In the genomic region with DNA sequence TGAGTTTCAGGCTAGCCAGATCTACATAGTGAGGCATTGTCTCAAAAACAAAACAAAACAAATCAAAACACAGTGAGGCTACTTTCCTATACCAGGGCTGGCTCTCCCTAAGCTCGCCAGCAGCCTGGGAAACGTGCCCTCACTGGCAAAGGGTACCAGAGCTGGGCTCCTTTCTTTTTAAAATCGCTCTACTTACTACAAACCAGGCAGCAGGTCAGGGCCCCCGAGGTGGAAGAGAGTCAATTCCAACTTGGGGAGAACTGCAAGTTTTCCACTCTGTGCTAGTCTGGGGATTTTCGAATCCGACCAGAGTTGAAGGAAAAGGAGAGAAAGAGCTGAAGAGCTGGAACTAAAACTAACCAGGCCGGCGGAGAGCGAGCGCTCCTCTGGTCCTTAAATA, we compare ENCODE assay signal across 12 mouse cellular contexts. TPM values are rescaled to one million over a fixed set of nuclear protein-coding genes. Genes with fewer than 3 reads are reported as not detected.
DNase-seq lines count a peak whose midpoint lies in the region; ATAC-seq lines count a peak whose summit lies in the region.
"Had no signal": no experiment of that assay in that cellular context is flagged by ENCODE, and none has a peak within 500 bp of the region (broad histone marks: within the 10 kb centered on the region; RNA-seq: fewer than 3 reads in every experiment).

No protein-coding gene starts in this region.

- ATAC-seq in hindbrain, embryonic 11.5 days (ENCODE audit: low FRiP score): no peak
- no peak for ATAC-seq in hindbrain, embryonic 12.5 days (ENCODE audit: low FRiP score)
- no peak for ATAC-seq in forebrain, embryonic 16.5 days

- peaks cover 99% of the 10 kb centered on the region for H3K27me3 ChIP-seq in hindbrain, embryonic 11.5 days (ENCODE audit: control insufficient read depth, insufficient read depth, low read length)
- peaks cover 100% of the 10 kb centered on the region for H3K27me3 ChIP-seq in hindbrain, embryonic 12.5 days
- H3K27me3 ChIP-seq in forebrain, embryonic 16.5 days (replicated peaks; ENCODE audit: control insufficient read depth, insufficient read depth, low read length): peaks cover 7% of the 10 kb centered on the region

- no peak overlapping the region for H3K4me3 ChIP-seq in hindbrain, embryonic 11.5 days (ENCODE audit: low read depth, low read length)
- no peak overlapping the region for H3K4me3 ChIP-seq in hindbrain, embryonic 12.5 days
- no peak overlapping the region for H3K4me3 ChIP-seq in forebrain, embryonic 16.5 days (replicated peaks; ENCODE audit: low read length)

- DNase-seq in cerebellum, postnatal 10 days: peak; percentile 77 to 78
- DNase-seq in cerebellum, adult 8-10 months: no peak
- peak; percentile 58 for DNase-seq in hindbrain, embryonic 11.5 days (ENCODE audit: low spot score)
- DNase-seq in brain, adult 2 months (ENCODE audit: low read depth, low spot score): peak; percentile 68
- DNase-seq in kidney, postnatal 14 days: no peak
- no peak for DNase-seq in thymus, postnatal 10 days (ENCODE audit: low spot score in 2 of 2)
- DNase-seq: layer of hippocampus, adult 9-11 months; lung, postnatal 36 days had no signal

- H3K27ac ChIP-seq in hindbrain, embryonic 11.5 days (ENCODE audit: low read depth, low read length): no peak overlapping the region
- H3K27ac ChIP-seq in hindbrain, embryonic 12.5 days: no peak overlapping the region
- H3K27ac ChIP-seq in forebrain, embryonic 16.5 days (ENCODE audit: low read length): peak overlapping the region; percentile 93
- H3K27ac ChIP-seq: stomach, postnatal 0 days had no signal

- H3K36me3 ChIP-seq in hindbrain, embryonic 11.5 days (ENCODE audit: control insufficient read depth, insufficient read depth, low read length): no peaks in the 10 kb centered on the region
- H3K36me3 ChIP-seq in hindbrain, embryonic 12.5 days: no peaks in the 10 kb centered on the region
- H3K36me3 ChIP-seq in forebrain, embryonic 16.5 days (ENCODE audit: control insufficient read depth, insufficient read depth): no peaks in the 10 kb centered on the region

- H3K4me2 ChIP-seq in hindbrain, embryonic 11.5 days (replicated peaks; ENCODE audit: low read depth, low read length): no peak overlapping the region
- H3K4me2 ChIP-seq in hindbrain, embryonic 12.5 days (replicated peaks): no peak overlapping the region
- peak overlapping the region; percentile 61 for H3K4me2 ChIP-seq in forebrain, embryonic 16.5 days (ENCODE audit: low read length)
- H3K4me2 ChIP-seq: liver, embryonic 11.5 days had no signal

- 2% methylated on average over 10 of the region's 10 CpGs for WGBS in hindbrain, embryonic 11.5 days
- 8% methylated on average over 10 of the region's 10 CpGs for WGBS in hindbrain, embryonic 12.5 days
- 30% methylated on average over 10 of the region's 10 CpGs for WGBS in forebrain, embryonic 16.5 days

- H3K4me1 ChIP-seq in hindbrain, embryonic 11.5 days (replicated peaks; ENCODE audit: control insufficient read depth, insufficient read depth, low read length): no peaks in the 10 kb centered on the region; the same call in 1 of the 2 replicates
- peaks cover 39% of the 10 kb centered on the region for H3K4me1 ChIP-seq in hindbrain, embryonic 12.5 days
- peaks cover 68% of the 10 kb centered on the region for H3K4me1 ChIP-seq in forebrain, embryonic 16.5 days (replicated peaks; ENCODE audit: control insufficient read depth, insufficient read depth, low read length)

- H3K9ac ChIP-seq in hindbrain, embryonic 11.5 days (ENCODE audit: low read depth, low read length): no peak overlapping the region
- H3K9ac ChIP-seq in hindbrain, embryonic 12.5 days: no peak overlapping the region
- H3K9ac ChIP-seq in forebrain, embryonic 16.5 days (replicated peaks; ENCODE audit: low read depth, low read length): peak overlapping the region; percentile 53; the same call in 1 of the 2 replicates

- no peaks in the 10 kb centered on the region for H3K9me3 ChIP-seq in hindbrain, embryonic 11.5 days (ENCODE audit: control insufficient read depth, low read length)
- no peaks in the 10 kb centered on the region for H3K9me3 ChIP-seq in hindbrain, embryonic 12.5 days (replicated peaks)
- H3K9me3 ChIP-seq in forebrain, embryonic 16.5 days (ENCODE audit: control insufficient read depth, low read length): no peaks in the 10 kb centered on the region

RNA-seq across cellular contexts. Expression of gene Nfix, which starts 17.5 kb away (rescaled TPM):
- 2.4 and 3.0 TPM in 2 replicates for polyA plus RNA-seq in hindbrain, embryonic 11.5 days (2014; fragmentation: Nextera tagmentation; extraction: Ambion mirVana)
- 11.6 and 14.2 TPM in 2 replicates for polyA plus RNA-seq in hindbrain, embryonic 12.5 days (2016; fragmentation: Nextera tagmentation; extraction: Ambion mirVana)
- 440 and 546 TPM in 2 replicates for polyA plus RNA-seq in forebrain, embryonic 16.5 days (2015; fragmentation: Nextera tagmentation; extraction: Ambion mirVana)

RNA-seq across cellular contexts. Expression of gene Dand5, which starts 39.9 kb away (rescaled TPM):
- polyA plus RNA-seq in hindbrain, embryonic 11.5 days (2014; fragmentation: Nextera tagmentation; extraction: Ambion mirVana): 6.2 and 7.1 TPM in 2 replicates
- 6.6 and 7.1 TPM in 2 replicates for polyA plus RNA-seq in hindbrain, embryonic 12.5 days (2016; fragmentation: Nextera tagmentation; extraction: Ambion mirVana)
- 8.2 and 8.7 TPM in 2 replicates for polyA plus RNA-seq in forebrain, embryonic 16.5 days (2015; fragmentation: Nextera tagmentation; extraction: Ambion mirVana)

RNA-seq across cellular contexts. Expression of gene Gadd45gip1, which starts 48.6 kb away (rescaled TPM):
- polyA plus RNA-seq in hindbrain, embryonic 11.5 days (2014; fragmentation: Nextera tagmentation; extraction: Ambion mirVana): 36.0 and 37.2 TPM in 2 replicates
- 35.7 and 38.6 TPM in 2 replicates for polyA plus RNA-seq in hindbrain, embryonic 12.5 days (2016; fragmentation: Nextera tagmentation; extraction: Ambion mirVana)
- 31.3 and 34.3 TPM in 2 replicates for polyA plus RNA-seq in forebrain, embryonic 16.5 days (2015; fragmentation: Nextera tagmentation; extraction: Ambion mirVana)

RNA-seq across cellular contexts. Expression of gene Rad23a, which starts 57.8 kb away (rescaled TPM):
- polyA plus RNA-seq in hindbrain, embryonic 11.5 days (2014; fragmentation: Nextera tagmentation; extraction: Ambion mirVana): 88.6 and 91.3 TPM in 2 replicates
- polyA plus RNA-seq in hindbrain, embryonic 12.5 days (2016; fragmentation: Nextera tagmentation; extraction: Ambion mirVana): 88.8 and 101 TPM in 2 replicates
- 84.8 and 86.5 TPM in 2 replicates for polyA plus RNA-seq in forebrain, embryonic 16.5 days (2015; fragmentation: Nextera tagmentation; extraction: Ambion mirVana)

RNA-seq across cellular contexts. Expression of gene G430095P16Rik, which starts 59.9 kb away (rescaled TPM):
- 2.3 and 2.9 TPM in 2 replicates for polyA plus RNA-seq in hindbrain, embryonic 11.5 days (2014; fragmentation: Nextera tagmentation; extraction: Ambion mirVana)
- polyA plus RNA-seq in hindbrain, embryonic 12.5 days (2016; fragmentation: Nextera tagmentation; extraction: Ambion mirVana): 3.0 and 3.6 TPM in 2 replicates
- 2.0 and 2.2 TPM in 2 replicates for polyA plus RNA-seq in forebrain, embryonic 16.5 days (2015; fragmentation: Nextera tagmentation; extraction: Ambion mirVana)

Comparison
In these comparisons a context has a peak if more than half of its experiments do, and no peak if none do; other contexts are left out.
1. DNase-seq: peak in cerebellum, postnatal 10 days (2 of 2), hindbrain, embryonic 11.5 days (single experiment) and brain, adult 2 months (single experiment); none in cerebellum, adult 8-10 months (single experiment), kidney, postnatal 14 days (single experiment) and thymus, postnatal 10 days (0 of 2).
2. RNA of gene Nfix, which starts 17.5 kb away (polyA plus RNA-seq): 440 to 546 TPM in forebrain, embryonic 16.5 days; 11.6 to 14.2 TPM in hindbrain, embryonic 12.5 days and 2.4 to 3.0 TPM in hindbrain, embryonic 11.5 days; every median in the first group is over 10 times any median in the second.